Mouse (Mus musculus): Measurements from ENCODE around the gene Smim14. TPM values are rescaled to one million over a fixed set of nuclear protein-coding genes. Genes with fewer than 3 reads are reported as not detected.

Gene Smim14
- total and polyA plus RNA-seq, 2 experiments from 2014 or later = 204 to 238 TPM

GRCm38 (mm10) chr5:65448941-65449340 lies 88.0 kb downstream of the Smim14 start:
- Histone ChIP-seq H3K36me3 (ENCODE audit: insufficient read depth, low read length) (peaks cover 26% of the 10 kb centered on the region), H3K27me3 (ENCODE audit: insufficient read depth, low read length) (no peaks in the 10 kb centered on the region), H3K4me3 (ENCODE audit: low read depth, low read length) (no peak overlapping the region), H3K4me1 (ENCODE audit: insufficient read depth, low read length) (no peaks in the 10 kb centered on the region), H3K9ac (replicated peaks; ENCODE audit: low read length, poor library complexity, severe bottlenecking) (no peak overlapping the region), H3K4me2 (ENCODE audit: low read depth, low read length, poor library complexity, severe bottlenecking) (no peak overlapping the region), H3K27ac (ENCODE audit: low read depth, low read length) (no peak overlapping the region), H3K9me3 (ENCODE audit: low read length) (no peaks in the 10 kb centered on the region)
- WGBS = 89% methylated on average over 4 of the region's 4 CpGs
- ATAC-seq (ENCODE audit: low FRiP score) = no peak
- no peak for TF ChIP-seq CTCF (IDR thresholded peaks at IDR 0.05)
- DNase-seq (ENCODE audit: low spot score) = no peak

DNA sequence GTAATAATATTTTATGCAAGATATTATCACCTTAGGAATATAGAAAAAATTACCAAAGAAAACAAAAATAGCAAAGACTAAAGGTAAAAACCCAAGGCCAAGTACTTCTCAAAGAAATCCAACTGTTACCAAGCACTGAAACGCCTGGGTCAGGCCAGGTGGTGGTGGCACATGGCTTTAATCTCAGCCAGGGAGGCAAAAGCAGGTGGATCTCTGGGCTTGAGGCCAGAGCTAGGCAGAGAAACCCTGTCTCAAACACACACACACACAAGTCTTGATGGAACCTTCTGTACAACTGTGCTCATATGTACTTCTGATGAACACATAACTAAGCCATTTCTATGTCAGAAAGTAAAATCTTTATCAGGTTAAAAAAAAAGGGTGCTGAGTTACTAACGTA lies 89.2 kb downstream of the Smim14 start:
- no peaks in the 10 kb centered on the region for H3K27me3 ChIP-seq (ENCODE audit: insufficient read depth, low read length)
- H3K36me3 ChIP-seq (ENCODE audit: insufficient read depth, low read length) = peaks cover 18% of the 10 kb centered on the region
- H3K9ac ChIP-seq (replicated peaks; ENCODE audit: low read length, poor library complexity, severe bottlenecking) = no peak overlapping the region
- no peak overlapping the region for H3K4me2 ChIP-seq (ENCODE audit: low read depth, low read length, poor library complexity, severe bottlenecking)
- WGBS = 82% methylated on average over 2 of the region's 2 CpGs
- no peak overlapping the region for H3K27ac ChIP-seq (ENCODE audit: low read depth, low read length)
- no peaks in the 10 kb centered on the region for H3K4me1 ChIP-seq (ENCODE audit: insufficient read depth, low read length)
- ATAC-seq (ENCODE audit: low FRiP score) (no peak), DNase-seq (ENCODE audit: low spot score) (no peak)
- no peak for TF ChIP-seq CTCF (IDR thresholded peaks at IDR 0.05)
- H3K9me3 ChIP-seq (ENCODE audit: low read length) = no peaks in the 10 kb centered on the region
- H3K4me3 ChIP-seq (ENCODE audit: low read depth, low read length) = no peak overlapping the region

GRCm38 (mm10) chr5:65446756-65447155 lies 90.2 kb downstream of the Smim14 start:
- no peak overlapping the region for H3K4me2 ChIP-seq (ENCODE audit: low read depth, low read length, poor library complexity, severe bottlenecking)
- H3K36me3 ChIP-seq (ENCODE audit: insufficient read depth, low read length) = peaks cover 16% of the 10 kb centered on the region
- 82% methylated on average over 2 of the region's 2 CpGs for WGBS
- no peak for DNase-seq (ENCODE audit: low spot score)
- H3K4me1 ChIP-seq (ENCODE audit: insufficient read depth, low read length) = no peaks in the 10 kb centered on the region
- H3K9me3 ChIP-seq (ENCODE audit: low read length) = no peaks in the 10 kb centered on the region
- TF ChIP-seq CTCF (IDR thresholded peaks at IDR 0.05) = no peak
- H3K27me3 ChIP-seq (ENCODE audit: insufficient read depth, low read length) = no peaks in the 10 kb centered on the region
- H3K9ac ChIP-seq (replicated peaks; ENCODE audit: low read length, poor library complexity, severe bottlenecking) = no peak overlapping the region
- H3K4me3 ChIP-seq (ENCODE audit: low read depth, low read length) = no peak overlapping the region
- H3K27ac ChIP-seq (ENCODE audit: low read depth, low read length) = no peak overlapping the region
- ATAC-seq (ENCODE audit: low FRiP score) = no peak

DNA sequence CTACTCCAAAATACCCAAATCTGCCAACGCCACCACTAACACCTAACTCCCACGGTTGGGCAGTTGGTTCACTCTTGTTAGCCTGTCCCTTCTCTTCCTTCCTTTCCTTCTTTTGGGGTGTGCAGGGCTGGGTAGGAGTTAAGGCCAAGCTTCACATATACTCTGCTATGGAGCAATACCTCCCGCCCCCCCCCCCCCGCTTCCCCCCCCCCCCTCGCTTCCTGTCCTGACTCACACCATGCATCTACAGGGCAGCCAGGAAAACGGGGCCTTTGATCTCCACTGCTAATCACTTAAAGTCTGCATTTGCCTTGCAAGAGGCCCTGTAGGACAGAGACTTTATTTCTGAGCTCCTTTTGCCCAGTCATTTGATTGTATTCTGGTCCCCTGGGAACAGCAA lies 92.0 kb downstream of the Smim14 start:
- Histone ChIP-seq H3K9me3 (ENCODE audit: low read length) (no peaks in the 10 kb centered on the region), H3K4me2 (ENCODE audit: low read depth, low read length, poor library complexity, severe bottlenecking) (no peak overlapping the region), H3K36me3 (ENCODE audit: insufficient read depth, low read length) (peaks cover 14% of the 10 kb centered on the region), H3K9ac (replicated peaks; ENCODE audit: low read length, poor library complexity, severe bottlenecking) (no peak overlapping the region), H3K4me1 (ENCODE audit: insufficient read depth, low read length) (no peaks in the 10 kb centered on the region), H3K27me3 (ENCODE audit: insufficient read depth, low read length) (no peaks in the 10 kb centered on the region), H3K27ac (ENCODE audit: low read depth, low read length) (no peak overlapping the region), H3K4me3 (ENCODE audit: low read depth, low read length) (no peak overlapping the region)
- ATAC-seq (ENCODE audit: low FRiP score) = no peak
- no peak for TF ChIP-seq CTCF (IDR thresholded peaks at IDR 0.05)
- DNase-seq (ENCODE audit: low spot score) = no peak
- whole genome bisulfite sequencing = 77% methylated on average over 3 of the region's 6 CpGs

DNA sequence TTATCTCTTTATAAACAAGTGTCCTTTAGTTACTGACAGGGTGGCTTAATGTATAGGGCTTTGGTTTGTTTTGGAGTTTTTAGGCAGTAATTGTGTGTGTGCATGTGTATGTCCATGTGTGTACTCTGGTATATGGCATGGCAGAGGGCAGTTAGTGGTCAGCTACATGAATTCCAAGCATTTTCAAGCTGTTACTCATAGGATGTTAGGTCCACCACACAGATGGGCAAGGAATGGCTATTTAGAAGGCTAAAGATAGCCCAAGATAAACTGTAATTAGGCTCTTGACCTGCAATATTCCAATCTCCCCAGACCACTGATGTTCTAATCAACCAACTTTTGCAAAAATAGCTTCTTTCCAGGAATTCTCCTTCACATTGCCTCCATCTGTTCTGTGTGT lies 98.9 kb downstream of the Smim14 start:
- H3K27ac ChIP-seq (ENCODE audit: low read depth, low read length) = no peak overlapping the region
- 0 out of 2 replicates have a peak, but pooled peaks cover 2% of the 10 kb centered on the region for H3K4me1 ChIP-seq (ENCODE audit: insufficient read depth, low read length)
- no peak overlapping the region for H3K9ac ChIP-seq (replicated peaks; ENCODE audit: low read length, poor library complexity, severe bottlenecking)
- no peak for ATAC-seq (ENCODE audit: low FRiP score)
- TF ChIP-seq CTCF (IDR thresholded peaks at IDR 0.05) = no peak
- H3K27me3 ChIP-seq (ENCODE audit: insufficient read depth, low read length) = no peaks in the 10 kb centered on the region
- H3K36me3 ChIP-seq (ENCODE audit: insufficient read depth, low read length) = 0 out of 2 replicates have a peak, but pooled peaks cover 5% of the 10 kb centered on the region
- no peak overlapping the region for H3K4me3 ChIP-seq (ENCODE audit: low read depth, low read length)
- no peaks in the 10 kb centered on the region for H3K9me3 ChIP-seq (ENCODE audit: low read length)
- no peak for DNase-seq (ENCODE audit: low spot score)
- H3K4me2 ChIP-seq (ENCODE audit: low read depth, low read length, poor library complexity, severe bottlenecking) = no peak overlapping the region

DNA sequence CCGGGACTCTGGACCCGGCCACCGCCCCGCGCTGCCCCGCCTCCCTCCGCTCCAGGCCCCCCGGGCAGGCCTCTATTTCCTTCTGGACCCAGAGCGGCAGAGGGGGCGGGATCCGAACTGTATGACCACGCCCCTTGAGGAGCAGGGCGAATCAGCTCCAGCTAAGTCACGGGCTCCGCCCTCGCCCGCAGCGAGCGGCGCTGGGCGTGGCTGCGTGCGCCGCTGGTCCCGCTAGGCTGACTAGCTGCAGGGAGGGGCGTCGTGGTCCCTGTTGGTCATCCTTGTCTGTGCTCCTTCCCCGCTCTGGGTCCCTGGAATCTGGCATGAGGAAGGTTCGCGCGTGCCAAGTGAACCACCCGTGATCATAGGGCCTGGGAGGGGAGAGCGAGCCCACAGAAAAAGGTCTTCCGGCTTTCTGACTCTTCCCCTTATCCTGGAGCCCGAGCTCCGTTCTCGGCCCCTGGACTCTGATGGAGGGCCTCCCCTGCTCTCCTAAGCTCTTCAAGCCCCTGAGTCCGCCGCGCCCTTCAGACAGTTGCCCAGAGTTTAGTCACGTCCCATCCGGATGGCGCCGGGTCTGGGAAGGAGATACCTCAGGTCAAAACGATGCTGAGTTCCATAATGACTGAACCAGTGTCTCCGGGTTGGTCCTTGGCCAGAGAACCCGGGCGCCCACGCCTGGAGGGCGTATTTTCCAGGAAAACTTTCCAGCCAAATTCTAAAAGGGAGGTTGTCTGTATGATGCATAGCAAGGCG lies 101.0 kb downstream of the Smim14 start, which contains the start of gene Ugdh:
Gene Ugdh, minus strand, starts transcription at position 144 of the 756 bp plus-strand sequence.
- Histone ChIP-seq H3K4me1 (ENCODE audit: insufficient read depth, low read length) (0 out of 2 replicates have a peak, but pooled peaks cover 2% of the 10 kb centered on the region), H3K9ac (replicated peaks; ENCODE audit: low read length, poor library complexity, severe bottlenecking) (peak within 1 kb of the TSS; percentile 78), H3K4me3 (ENCODE audit: low read depth, low read length) (peak within 1 kb of the TSS; percentile 75), H3K4me2 (ENCODE audit: low read depth, low read length, poor library complexity, severe bottlenecking) (peak within 1 kb of the TSS; percentile 89), H3K36me3 (ENCODE audit: insufficient read depth, low read length) (no peaks in the 10 kb centered on the region), H3K27me3 (ENCODE audit: insufficient read depth, low read length) (no peaks in the 10 kb centered on the region), H3K27ac (ENCODE audit: low read depth, low read length) (peak within 1 kb of the TSS; percentile 82), H3K9me3 (ENCODE audit: low read length) (no peaks in the 10 kb centered on the region)
- TF ChIP-seq CTCF (IDR thresholded peaks at IDR 0.05) = no peak; the same call in 1 of the 2 replicates
- under 1% methylated on average over 44 of the region's 51 CpGs for WGBS
- peak; percentile 97 for ATAC-seq (ENCODE audit: low FRiP score)
- DNase-seq (ENCODE audit: low spot score) = peak; percentile 99

Measured in midbrain, postnatal 0 days (tissue).